ENCODE assay signal across 12 mouse cellular contexts in the genomic region with DNA sequence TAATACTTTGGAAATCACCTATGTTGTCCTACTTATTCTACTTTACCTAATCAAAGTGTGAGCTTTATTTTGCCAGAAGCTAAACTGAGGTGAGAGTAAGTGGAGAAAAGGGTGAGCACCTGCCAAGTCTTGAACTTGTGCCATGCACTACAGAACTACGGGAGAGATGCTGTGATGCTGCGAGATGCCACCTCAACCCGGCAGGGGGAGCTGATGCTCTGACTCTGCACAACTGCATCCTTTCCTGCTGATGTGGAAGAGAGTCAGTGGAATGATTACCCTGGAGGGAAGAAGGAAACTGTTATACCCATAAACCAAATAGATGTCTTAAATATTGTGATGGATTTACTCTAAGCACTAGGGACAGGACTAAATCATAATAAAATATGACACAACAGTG.
DNase-seq lines count a peak whose midpoint lies in the region; ATAC-seq and TF ChIP-seq lines count a peak whose summit lies in the region.
"Had no signal": no experiment of that assay in that cellular context is flagged by ENCODE, and none has a peak within 500 bp of the region (broad histone marks: within the 10 kb centered on the region; RNA-seq: fewer than 3 reads in every experiment).

No protein-coding gene starts in this region.

- no peak for ATAC-seq in forebrain, embryonic 14.5 days
- ATAC-seq in forebrain, embryonic 12.5 days (ENCODE audit: low FRiP score): no peak
- no peak for ATAC-seq in lung, embryonic 14.5 days (ENCODE audit: insufficient read depth)
- ATAC-seq in erythroblast, adult 5-6 weeks (replicated peaks; ENCODE audit: low FRiP score, poor library complexity, severe bottlenecking): no peak

- H3K4me3 ChIP-seq in forebrain, embryonic 14.5 days (ENCODE audit: low read depth, low read length): no peak overlapping the region
- no peak overlapping the region for H3K4me3 ChIP-seq in forebrain, embryonic 12.5 days (replicated peaks)
- H3K4me3 ChIP-seq in lung, embryonic 14.5 days (ENCODE audit: low read depth, low read length): no peak overlapping the region
- H3K4me3 ChIP-seq: gastrocnemius, adult 2 months; megakaryocyte, embryonic 14.5 days had no signal

- DNase-seq in forebrain, embryonic 14.5 days (ENCODE audit: low spot score): peak; percentile 5
- peak; percentile 45 for DNase-seq in lung, embryonic 14.5 days
- DNase-seq in lung, postnatal 14 days: no peak
- DNase-seq in brain, embryonic 14.5 days (ENCODE audit: low read depth): peak; percentile 25
- peak; percentile 20 for DNase-seq in retina, embryonic 14.5 days (ENCODE audit: low spot score)
- DNase-seq in thymus, postnatal 4 days: no peak
- DNase-seq: adrenal gland, postnatal 36 days; gastrocnemius, adult 2 months; right cerebral cortex, postnatal 14 days had no signal

- no peaks in the 10 kb centered on the region for H3K9me3 ChIP-seq in forebrain, embryonic 14.5 days (replicated peaks; ENCODE audit: control insufficient read depth, low read length)
- H3K9me3 ChIP-seq in forebrain, embryonic 12.5 days: no peaks in the 10 kb centered on the region
- no peaks in the 10 kb centered on the region for H3K9me3 ChIP-seq in lung, embryonic 14.5 days (ENCODE audit: low read depth, low read length)
- H3K9me3 ChIP-seq: megakaryocyte, embryonic 14.5 days had no signal

- H3K9ac ChIP-seq in forebrain, embryonic 14.5 days (ENCODE audit: low read length): no peak overlapping the region
- no peak overlapping the region for H3K9ac ChIP-seq in forebrain, embryonic 12.5 days
- H3K9ac ChIP-seq in lung, embryonic 14.5 days: no peak overlapping the region

- no peaks in the 10 kb centered on the region for H3K4me1 ChIP-seq in forebrain, embryonic 14.5 days (ENCODE audit: control insufficient read depth, insufficient read depth, low read length)
- H3K4me1 ChIP-seq in forebrain, embryonic 12.5 days: no peaks in the 10 kb centered on the region
- H3K4me1 ChIP-seq in lung, embryonic 14.5 days (ENCODE audit: insufficient read depth): no peaks in the 10 kb centered on the region
- H3K4me1 ChIP-seq: megakaryocyte, embryonic 14.5 days had no signal

- no peaks in the 10 kb centered on the region for H3K36me3 ChIP-seq in forebrain, embryonic 14.5 days (ENCODE audit: control insufficient read depth, insufficient read depth, low read length)
- no peaks in the 10 kb centered on the region for H3K36me3 ChIP-seq in forebrain, embryonic 12.5 days (replicated peaks)
- H3K36me3 ChIP-seq in lung, embryonic 14.5 days (ENCODE audit: insufficient read depth): no peaks in the 10 kb centered on the region

- 37% methylated on average over 3 of the region's 3 CpGs for WGBS in forebrain, embryonic 14.5 days
- WGBS in forebrain, embryonic 12.5 days: 21% methylated on average over 3 of the region's 3 CpGs
- WGBS in lung, embryonic 14.5 days: 26% methylated on average over 3 of the region's 3 CpGs

- TF ChIP-seq CTCF in lung, embryonic 14.5 days (IDR thresholded peaks at IDR 0.05; ENCODE audit: low read depth): peak; percentile 58
- TF ChIP-seq CTCF in brain, embryonic 14.5 days (IDR thresholded peaks at IDR 0.05; ENCODE audit: borderline replicate concordance, extremely low read depth, insufficient read depth, insufficient read length): peak; percentile 46; the same call in 1 of the 2 replicates

- TF ChIP-seq POLR2A in brain, embryonic 14.5 days (IDR thresholded peaks at IDR 0.05; ENCODE audit: borderline replicate concordance, extremely low read depth, insufficient read depth, insufficient read length, poor library complexity, severe bottlenecking): no peak

- no peaks in the 10 kb centered on the region for H3K27me3 ChIP-seq in forebrain, embryonic 14.5 days (replicated peaks; ENCODE audit: control insufficient read depth, insufficient read depth, low read length)
- no peaks in the 10 kb centered on the region for H3K27me3 ChIP-seq in forebrain, embryonic 12.5 days
- H3K27me3 ChIP-seq in lung, embryonic 14.5 days (ENCODE audit: insufficient read depth, low read length): no peaks in the 10 kb centered on the region
- H3K27me3 ChIP-seq: megakaryocyte, embryonic 14.5 days had no signal

- H3K4me2 ChIP-seq in forebrain, embryonic 14.5 days (ENCODE audit: low read length): no peak overlapping the region
- no peak overlapping the region for H3K4me2 ChIP-seq in forebrain, embryonic 12.5 days
- H3K4me2 ChIP-seq in lung, embryonic 14.5 days: no peak overlapping the region

- no peak overlapping the region for H3K27ac ChIP-seq in forebrain, embryonic 14.5 days (ENCODE audit: low read depth, low read length)
- H3K27ac ChIP-seq in forebrain, embryonic 12.5 days: no peak overlapping the region
- H3K27ac ChIP-seq in lung, embryonic 14.5 days (ENCODE audit: low read depth): no peak overlapping the region
- H3K27ac ChIP-seq: gastrocnemius, adult 2 months had no signal

Comparison
In these comparisons a context has a peak if more than half of its experiments do, and no peak if none do; other contexts are left out.
1. DNase-seq: peak in forebrain, embryonic 14.5 days (single experiment), lung, embryonic 14.5 days (single experiment), brain, embryonic 14.5 days (single experiment) and retina, embryonic 14.5 days (single experiment); none in lung, postnatal 14 days (single experiment) and thymus, postnatal 4 days (single experiment).